Mouse (Mus musculus) CD4-positive, CD25-positive, alpha-beta regulatory T cell, adult 4 months (primary cell): ENCODE measurements around the gene Smarcc2. TPM values are rescaled to one million over a fixed set of nuclear protein-coding genes. Genes with fewer than 3 reads are reported as not detected.

ENCODE experiments used
- ATAC-seq: one replicate; pipeline ENCODE4 v1.8.0; 2017
- polyA plus RNA-seq, 2 experiments: library from polyadenylated mRNA; unstranded; fragments of 100-300 nt; shearing (Covaris generic); gene quantifications; one replicate each; pipeline ENCODE4 v1.2.1; 2017

Smarcc2 gene
- 10 to 100 TPM; 45.7 to 62.7 TPM for polyA plus RNA-seq

DNA sequence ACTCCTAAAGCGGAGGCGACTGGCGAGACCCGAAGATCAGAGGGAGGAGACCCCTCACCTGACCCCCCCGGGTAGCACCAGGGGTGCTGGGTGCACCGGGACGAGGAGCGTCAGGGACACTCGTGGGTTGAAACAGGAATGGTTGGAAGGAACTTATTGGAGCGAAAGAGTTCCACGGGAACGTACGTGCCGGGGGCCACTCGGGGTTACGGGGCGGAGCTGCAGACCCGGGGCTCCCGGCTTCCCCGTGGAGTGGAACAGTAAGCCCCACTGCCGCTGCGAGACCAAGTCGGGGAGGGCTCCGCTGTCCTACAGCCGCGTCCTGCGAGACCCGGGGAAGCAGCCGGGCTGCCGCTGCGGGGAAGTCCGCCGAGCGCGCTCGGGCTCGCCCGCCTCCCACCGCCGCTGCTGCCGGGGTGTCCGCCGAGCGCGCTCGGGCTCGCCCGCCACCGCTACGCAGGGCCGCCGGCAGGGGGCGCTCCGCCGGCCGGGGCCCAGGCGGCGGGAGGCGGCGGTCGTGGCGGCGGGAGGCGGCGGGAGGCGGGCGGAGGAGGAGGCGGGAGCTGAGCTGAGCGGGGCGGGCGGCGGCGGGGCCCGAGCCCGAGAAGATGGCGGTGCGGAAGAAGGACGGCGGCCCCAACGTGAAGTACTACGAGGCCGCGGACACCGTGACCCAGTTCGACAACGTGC is at the start of gene Smarcc2:
Smarcc2 (plus strand) TSS at position 530 of the 690 bp plus-strand sequence.
- ATAC-seq, result peak; percentile 69

DNA sequence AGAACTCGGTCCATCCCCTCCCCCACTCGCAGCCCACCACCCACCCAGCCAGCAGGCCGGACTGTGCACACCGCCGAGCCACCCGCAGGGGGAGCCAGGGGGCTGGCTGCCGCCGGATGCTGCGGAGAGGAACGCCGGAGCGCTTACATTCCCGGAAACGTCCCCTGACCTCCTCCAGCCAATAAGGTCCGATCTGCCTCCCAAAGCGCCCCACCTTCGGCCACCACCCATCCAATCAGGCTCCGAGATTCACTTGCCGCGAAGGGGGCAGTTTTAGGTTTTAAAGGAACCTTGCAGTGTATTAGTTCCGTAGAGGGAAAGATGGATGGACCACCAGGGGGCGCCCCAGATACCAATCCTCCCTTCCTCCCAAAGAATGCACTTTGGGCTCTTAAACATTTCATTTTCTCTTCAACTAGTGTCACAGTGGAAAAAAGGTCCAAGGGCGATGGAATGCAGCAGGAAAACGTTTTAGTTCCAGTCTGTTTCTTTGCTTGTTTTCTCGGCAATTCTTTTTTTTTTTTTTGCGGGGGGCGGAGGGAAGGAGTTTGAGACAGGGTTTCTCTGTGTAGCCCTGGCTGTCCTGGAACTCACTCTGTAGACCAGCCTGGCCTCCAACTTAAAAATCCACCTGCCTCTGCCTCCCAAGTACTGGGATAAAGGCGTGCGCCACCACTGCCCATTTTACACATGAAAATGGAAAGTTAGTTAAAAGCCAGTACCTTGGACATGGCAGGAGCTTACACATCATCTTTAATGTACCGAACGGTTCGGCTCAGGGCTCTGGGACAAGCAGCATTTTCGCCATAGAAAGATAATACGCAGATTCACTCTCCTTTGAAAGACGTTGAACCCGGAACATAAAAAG is 49.1 kb upstream of the Smarcc2 start:
- ATAC-seq, result peak; percentile 91

DNA sequence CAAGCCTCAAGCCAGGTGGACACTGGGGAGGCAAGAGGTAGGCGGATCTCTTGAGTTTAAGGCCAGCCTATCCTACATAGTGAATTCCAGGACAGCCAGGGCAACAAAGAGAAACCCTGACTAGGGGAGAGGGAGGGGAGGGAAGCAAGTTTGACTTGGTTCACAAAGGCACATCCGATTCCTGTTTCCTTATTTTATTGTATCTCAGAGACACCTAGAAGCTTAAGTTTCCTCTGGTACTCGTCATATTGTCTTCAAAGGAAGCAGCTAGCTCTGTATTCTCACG is 48.5 kb upstream of the Smarcc2 start:
- no peak for ATAC-seq

DNA sequence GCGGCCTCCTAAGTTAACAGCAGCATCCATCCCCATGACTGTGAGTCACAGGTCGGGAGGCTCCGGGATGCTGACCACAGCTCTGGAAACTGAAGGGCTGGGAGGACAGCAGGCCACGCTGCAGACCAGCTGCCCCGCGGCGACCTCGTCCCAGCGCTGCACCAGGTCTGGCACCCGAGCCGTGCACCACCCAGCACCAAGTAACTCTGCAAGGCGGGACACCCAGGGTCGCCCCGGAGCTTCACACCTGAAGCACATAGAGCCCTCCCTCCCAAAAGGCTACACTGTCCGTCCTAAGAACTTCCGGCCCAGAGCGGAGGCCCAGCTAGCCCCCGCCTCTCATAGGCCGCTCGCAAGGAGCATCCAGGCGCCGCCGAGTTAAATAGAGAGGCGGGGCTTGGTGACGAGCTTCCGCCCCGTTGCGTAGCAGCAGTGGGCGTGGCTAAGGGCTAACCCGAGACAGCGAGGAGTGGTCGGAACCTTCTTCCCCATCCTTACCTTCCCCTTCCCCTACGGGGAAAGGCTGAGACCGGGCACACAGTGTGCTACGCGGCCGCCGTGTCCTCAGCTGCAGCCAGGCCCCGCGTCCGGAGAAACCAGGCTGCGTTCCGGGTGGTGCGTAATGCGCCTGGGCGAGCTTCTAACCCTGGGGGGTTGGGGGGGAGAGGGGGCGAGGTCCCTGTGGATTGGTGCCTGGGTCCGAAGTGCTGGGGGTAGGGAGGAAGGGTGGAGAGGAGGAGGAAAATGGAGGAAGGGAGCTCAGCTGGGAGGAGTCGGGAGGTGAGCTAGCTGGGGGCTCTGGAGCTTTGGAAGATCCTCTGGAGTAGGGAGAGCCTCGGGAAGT is 47.6 kb upstream of the Smarcc2 start, which contains the start of the genes Nabp2 and Rnf41:
Nabp2 (minus strand) TSS at position 282 of the 844 bp plus-strand sequence.
Rnf41 (plus strand) TSS at position 447 of the 844 bp plus-strand sequence.
- ATAC-seq, result peak; percentile 75

DNA sequence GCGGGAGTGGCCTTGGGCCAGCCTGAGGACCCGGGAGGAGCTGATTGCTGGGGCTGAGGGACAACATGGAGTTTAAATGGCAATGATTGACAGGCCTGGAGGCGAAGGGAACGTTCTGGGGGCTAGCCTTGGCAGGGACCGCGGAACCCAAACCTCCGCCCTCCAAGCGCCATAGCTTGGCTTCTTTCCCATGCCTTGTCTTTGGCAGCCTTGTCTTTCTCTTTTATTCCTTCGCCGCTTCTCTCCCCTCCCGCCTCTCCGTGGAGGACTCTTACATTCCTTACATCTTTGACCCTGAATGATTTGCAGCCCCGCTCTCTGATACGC is 47.0 kb upstream of the Smarcc2 start:
- no peak for ATAC-seq

DNA sequence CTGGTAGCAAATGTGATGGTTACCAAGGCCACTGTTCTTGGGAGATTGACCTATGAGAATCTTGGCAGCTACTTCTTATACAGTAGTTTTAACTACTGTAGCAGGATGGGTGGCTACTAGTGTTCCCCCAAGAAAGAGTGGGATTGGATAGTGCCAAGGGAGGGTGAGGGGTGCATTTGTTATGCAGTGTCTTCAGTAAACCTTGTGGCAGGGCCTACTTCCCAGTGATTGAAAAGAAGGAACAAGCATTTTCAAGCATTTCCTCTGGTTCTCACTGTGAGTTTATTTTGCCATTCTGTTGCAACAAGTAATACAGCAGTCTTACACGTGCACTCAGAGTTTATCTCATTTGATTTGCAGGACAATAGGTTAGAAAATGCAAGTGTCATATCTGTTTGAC is 46.5 kb upstream of the Smarcc2 start:
- ATAC-seq, result no peak

DNA sequence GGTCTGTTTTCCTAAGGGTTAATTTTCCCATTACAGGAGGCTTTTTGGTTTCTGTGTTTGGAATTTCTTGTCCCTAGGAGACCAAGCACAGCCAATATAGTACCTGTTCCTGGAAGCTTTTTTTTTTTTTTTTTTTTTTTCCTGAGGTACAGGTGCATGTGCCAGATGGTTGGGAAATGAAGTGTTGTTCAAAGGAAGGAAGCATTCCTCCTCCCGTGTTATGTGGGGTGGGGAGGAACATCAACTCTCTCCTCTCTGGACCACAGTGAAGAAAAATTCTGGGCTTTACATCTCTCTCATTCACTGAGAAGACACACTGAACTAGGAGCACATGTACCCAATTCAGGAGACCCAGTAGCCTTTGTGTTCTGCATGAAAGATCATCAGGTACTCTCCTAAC is 46.0 kb upstream of the Smarcc2 start:
- ATAC-seq, result no peak

DNA sequence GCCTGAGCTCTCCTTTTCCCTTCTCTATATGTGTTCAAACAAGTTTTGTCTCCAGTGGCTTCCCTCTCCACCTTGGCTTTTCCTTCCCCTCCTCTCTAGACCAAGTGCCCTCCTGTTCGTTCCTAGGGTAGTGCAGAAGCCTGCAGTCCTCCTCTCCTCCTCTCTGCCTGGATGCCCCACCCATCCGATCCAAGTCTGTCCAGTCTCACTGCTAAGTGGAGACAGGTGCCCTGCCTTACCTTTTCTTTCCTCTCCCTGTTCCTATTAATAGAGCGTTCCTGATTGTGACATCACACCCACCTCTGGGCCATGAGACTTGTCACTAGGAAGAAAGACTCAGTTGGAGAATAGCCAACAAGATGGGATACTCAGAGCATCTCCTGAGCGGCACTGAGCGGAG is 44.2 kb upstream of the Smarcc2 start:
- no peak for ATAC-seq

DNA sequence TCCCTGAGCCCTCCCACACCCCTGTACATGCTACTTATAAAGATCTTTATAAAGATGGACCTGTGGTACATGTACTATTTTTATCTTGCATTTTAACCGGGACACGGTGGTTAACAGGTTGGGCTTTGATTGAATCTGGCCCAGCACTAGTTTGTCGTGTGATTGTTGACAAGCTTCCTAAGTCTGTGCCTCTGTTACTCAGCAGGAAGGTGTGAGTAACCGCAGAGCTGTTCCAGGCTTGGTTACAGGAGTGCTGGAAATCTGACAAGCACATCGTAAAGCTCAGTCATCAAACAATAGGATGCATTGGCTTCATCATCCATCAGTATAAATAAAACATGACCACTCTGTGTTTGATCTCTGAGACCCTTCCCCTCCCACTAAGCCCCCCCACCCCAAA is 36.6 kb upstream of the Smarcc2 start:
- ATAC-seq, result no peak

DNA sequence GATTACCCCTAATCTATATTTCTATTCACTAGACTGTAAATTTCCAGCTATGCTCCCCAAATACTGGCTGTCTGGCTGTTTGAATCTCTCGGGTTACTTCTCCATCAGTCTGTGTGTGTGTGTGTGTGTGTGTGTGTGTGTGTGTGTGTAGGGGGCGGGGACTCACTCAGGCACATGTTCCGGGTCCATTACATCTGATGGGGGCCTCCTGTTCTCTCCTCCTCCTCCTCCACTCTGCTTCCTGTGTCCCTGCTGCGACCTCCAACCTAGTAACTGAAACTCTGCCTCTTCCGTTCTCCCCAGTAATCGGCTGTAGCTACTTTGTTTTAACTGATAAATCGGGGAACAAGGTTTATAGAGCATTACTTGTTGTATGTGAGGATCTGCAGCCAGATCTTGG is 34.4 kb upstream of the Smarcc2 start:
- ATAC-seq, result peak; percentile 99

DNA sequence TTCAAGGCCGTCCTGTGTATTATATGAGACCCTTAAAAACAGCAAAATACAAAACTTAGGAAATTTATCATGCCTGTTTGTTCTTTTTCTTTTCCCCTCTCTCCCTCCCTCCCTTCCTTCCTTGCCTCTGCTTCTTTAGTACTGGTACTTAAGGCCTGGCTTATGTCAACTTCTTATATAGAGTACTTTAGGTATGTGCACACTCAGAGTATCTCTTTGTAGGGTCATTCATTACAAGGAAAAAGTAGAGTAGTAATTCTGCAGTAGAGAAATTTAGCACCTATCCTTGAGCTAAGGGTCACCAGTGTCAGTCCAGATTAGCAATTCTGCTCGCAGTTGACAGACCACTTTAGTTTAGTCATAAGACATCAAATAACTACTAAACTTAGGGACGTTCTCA is 33.8 kb upstream of the Smarcc2 start:
- no peak for ATAC-seq

DNA sequence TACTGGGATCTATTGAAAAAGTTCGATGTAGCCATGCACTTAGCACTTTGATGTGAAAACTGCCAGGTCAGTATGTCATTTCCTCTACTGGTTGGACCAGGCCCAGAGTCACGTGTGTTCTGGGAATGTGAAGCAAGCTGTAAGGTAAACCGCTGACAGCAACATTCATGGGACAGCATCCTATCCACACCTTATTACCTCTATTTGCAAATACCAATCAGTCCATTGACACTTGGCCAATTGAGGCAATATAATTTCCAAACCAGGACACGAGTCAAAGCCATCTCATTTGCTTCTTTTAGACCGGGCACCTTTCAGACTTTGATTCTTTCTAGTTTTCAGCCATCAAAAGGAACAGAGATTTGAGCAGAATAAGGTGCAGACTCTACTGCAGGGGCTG is 30.0 kb upstream of the Smarcc2 start:
- ATAC-seq, result no peak

DNA sequence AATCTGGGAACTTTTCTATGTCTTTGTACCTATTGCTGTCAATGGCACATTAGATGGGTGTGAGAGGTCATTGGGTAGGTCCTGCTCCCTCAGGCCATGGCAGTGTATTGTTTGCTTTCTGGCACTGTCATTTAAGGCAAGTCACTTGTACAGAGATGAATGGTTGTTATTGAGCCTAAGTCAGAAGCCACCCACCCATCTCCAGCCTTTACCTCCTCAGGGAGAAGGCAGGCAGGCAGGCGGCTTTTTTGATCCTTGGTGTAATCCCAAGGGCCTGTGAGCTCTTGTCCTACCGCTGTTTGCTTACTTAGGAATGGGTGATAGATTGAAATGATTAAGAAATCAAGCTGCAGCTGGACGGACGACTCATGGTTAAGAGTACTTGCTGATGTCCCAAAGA is 29.6 kb upstream of the Smarcc2 start:
- ATAC-seq, result no peak

DNA sequence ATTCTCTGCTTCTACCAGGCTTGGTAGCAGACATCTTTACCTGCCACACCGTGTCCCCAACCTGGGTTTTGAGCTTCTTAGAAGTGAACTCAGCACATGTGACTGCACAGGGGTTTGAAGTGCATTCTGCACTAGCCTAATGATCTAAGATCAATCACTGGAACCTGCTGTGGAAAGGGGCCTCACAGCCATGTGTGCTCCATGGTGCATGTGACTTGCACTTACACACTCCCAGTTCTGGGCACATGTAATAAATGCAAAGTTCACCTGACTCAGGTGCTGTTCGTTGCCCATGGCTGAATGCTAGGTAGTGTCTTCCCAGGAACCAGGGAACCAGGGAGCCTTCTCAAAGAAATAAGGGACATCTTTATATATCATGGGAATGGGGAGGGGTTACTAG is 25.6 kb upstream of the Smarcc2 start:
- no peak for ATAC-seq

DNA sequence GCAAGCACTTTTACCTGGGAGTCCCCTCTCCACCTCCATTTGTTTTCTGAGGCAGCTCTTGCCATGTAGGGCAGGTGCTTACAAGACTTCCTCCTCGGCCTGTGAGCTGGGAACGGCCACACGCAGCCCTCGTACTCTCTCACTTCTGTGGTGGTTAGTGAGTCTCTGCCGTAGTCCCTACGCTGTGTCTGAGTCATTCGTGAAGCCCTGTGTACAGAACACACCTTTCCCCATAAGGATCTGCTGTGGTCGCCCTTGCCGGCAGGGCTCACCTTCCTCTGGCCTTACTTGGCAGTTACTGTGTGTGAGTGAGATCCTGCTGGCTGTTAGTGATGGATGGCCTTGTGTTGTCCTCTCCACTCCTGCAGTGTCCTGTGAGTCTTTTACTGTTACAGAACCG is 24.4 kb upstream of the Smarcc2 start:
- peak; percentile 86 for ATAC-seq

DNA sequence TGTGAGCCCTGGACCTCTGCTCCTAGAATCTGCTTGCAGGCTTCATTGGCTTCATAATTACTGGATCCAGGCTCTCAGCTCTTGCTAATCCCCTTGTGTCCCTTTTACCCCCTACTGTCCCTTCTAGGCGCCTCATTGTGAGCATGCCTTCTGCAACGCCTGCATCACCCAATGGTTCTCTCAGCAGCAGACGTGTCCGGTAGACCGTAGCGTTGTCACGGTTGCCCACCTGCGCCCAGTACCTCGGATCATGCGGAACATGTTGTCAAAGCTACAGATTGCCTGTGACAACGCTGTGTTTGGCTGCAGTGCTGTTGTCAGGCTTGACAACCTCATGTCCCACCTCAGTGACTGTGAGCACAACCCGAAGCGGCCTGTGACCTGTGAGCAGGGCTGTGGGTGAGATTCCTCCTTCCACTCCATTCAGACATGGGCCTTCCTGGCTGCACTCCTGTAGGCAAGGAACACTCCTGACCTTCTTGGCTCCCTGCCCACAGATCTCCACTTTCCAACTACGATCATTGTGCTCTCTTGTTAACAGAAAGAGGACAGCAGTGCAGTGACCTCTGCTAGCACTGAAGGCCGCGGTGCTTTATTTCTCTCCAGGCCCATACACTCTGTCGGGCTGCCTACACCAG is 23.7 kb upstream of the Smarcc2 start:
- ATAC-seq, result no peak

DNA sequence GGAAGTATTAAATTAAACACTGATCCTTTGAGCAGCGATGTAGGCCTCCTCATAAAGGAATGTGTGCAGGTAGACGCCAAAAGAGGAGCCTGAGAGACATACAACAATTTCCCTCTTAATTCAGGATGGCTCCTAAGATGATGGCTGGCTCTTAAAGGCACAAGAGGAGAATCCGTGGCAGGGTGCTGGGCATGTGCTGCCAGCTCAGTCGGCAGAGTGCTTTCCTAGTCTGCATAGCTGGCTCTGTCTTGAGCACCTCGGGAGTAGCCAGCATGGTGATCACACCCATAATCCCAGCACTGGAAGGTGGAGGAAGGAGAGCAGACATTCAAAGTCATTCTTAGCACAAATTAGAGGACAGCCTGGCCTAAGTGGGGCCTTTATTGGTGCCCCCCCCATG is 23.2 kb upstream of the Smarcc2 start:
- ATAC-seq, result no peak

DNA sequence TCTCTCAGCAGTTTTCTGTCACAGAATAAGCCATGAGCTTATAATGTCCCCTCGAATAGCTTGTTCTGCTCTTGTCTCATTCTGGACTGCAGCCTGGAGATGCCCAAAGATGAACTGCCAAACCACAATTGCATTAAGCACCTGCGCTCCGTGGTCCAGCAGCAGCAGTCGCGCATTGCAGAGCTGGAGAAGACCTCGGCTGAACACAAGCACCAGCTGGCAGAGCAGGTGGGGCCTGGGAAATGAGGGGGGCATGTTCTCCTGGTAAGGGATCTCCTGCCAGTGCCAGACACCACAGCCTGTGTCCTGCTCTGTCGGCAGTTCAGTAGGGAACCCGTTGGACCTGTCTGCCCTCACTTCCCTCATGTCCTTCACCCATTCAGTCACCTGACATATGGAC is 22.7 kb upstream of the Smarcc2 start:
- ATAC-seq, result no peak

DNA sequence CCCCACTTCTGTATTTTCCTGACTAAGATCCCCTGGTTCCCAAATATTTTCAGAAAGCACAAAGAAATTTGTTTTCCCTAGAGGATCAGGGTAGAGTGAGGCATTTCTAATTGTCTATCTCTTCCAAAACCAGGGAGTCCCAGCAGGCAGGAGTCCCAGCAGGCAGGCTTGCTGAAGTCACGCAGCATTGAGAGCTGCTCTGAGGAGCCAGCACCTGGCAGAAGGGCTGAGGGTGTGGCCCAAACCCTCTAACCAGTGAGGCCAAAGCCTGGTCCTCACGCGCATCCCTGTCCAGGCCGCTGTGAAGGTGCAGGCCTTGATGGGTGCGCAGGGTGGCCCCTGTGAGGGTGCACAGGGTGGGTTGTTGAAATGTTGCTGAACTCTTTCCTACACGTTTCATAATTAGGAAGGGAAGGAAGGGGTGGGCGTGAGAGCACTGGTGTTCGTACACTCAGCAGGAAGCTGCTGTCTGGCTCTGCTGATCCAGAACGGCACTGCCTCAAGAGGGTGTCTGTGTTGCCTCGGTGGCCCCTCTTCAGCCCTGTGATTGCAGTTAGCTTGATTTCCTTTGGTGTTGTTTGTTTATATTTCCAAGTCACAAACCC is 20.3 kb upstream of the Smarcc2 start:
- peak; percentile 68 for ATAC-seq

DNA sequence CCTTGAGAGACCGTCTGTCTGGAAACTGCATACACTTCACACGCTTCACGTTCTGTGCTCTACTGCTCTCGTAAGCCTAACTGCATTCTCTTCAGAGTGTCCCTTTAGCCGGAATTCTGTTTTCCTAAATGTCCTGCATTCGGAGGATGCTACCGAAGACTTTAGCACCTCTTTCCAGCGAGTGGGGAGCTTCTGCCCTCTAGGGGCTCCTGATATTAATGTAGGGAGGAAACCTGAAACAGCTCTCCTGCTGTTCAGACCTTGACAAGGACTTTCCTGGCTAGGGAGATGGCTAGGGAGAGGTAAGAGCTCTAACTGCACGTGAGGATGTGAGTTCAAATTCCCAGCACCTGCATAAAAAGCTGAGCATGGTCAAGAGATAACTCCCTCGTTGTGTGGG is 18.6 kb upstream of the Smarcc2 start:
- peak; percentile 48 for ATAC-seq

DNA sequence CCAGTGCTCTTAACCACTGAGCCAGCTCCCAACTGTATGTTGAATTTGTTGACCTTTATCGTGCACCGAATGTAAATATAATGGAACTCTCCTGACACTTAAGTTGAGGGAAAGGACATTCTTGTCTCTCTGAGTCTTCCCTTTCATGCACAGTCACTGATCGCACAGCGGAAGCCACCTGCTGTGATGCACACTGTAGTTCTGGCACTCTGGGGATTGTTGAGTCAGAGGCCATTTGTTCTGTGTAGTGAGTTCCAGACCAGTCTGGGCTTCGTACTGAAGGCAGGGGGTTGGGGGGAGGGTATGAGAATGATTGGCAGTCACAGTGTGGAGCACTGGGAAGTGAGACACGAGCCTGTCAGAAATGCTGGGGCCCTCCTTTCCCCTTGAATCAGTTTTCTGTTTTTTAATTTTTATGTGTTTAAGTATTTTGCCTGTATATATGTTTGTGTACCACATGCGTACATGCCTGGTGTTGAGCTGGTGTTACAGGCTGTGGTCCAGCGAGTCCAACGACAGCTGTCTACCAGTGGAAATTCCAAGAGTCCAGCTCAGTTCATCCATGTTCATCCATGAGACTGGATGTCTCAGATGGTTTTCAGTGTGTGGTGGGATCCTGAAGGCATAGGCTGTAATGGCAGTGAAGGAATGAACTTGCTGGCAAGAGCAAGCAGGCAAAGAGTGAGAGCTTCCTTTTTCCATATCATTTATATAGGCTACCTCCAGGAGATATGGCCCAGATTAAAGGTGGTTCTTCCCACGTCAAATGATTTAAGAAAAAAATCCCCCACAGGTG is 17.5 kb upstream of the Smarcc2 start:
- ATAC-seq, result no peak

DNA sequence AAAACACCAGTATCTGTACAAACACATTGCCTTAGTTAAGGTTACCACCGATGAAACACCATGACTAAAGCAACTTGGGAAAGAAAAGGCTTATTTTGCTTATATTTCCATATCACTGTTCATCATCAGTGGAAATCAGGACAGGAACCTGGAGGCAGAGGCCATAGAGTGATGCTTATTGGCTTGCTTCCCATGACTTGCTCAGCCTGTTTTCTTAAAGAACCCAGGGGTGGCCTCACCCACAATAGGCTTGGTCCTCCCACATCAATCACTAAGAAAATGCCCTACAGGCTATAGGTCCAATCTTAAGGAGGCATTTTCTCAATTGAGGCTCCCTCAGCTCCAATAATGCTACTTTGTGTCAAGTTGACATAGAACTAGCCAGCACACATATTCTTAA is 16.3 kb upstream of the Smarcc2 start:
- no peak for ATAC-seq
